Mouse (Mus musculus) activated CD4-positive, CD25-positive, alpha-beta regulatory T cell, adult 4 months (primary cell): ENCODE results near the gene Lmtk3. TPM values are rescaled to one million over a fixed set of nuclear protein-coding genes. Genes with fewer than 3 reads are reported as not detected.

Source experiments
- polyA plus RNA-seq, 2 experiments: library from polyadenylated mRNA; unstranded; fragments of 100-300 nt; shearing (Covaris generic); gene quantifications; one replicate each; pipeline ENCODE4 v1.2.1; 2017

Lmtk3 gene
- polyA plus RNA-seq, 2 experiments from 2014 or later, result not detected

Other genes with a start within 250 kb of the Lmtk3 start
- gene Hsd17b14, start 228.8 kb upstream of the Lmtk3 start, polyA plus RNA-seq, result not detected
- gene Bcat2, start 213.6 kb upstream of the Lmtk3 start, polyA plus RNA-seq, result 10 to 100 TPM; 40.9 to 56.9 TPM
- not detected for gene Fgf21, start 168.2 kb upstream of the Lmtk3 start, polyA plus RNA-seq
- gene Fut1, start 166.4 kb upstream of the Lmtk3 start, polyA plus RNA-seq, result not detected
- gene Izumo1, start 161.9 kb upstream of the Lmtk3 start, polyA plus RNA-seq, result not detected
- gene Rasip1, start 156.2 kb upstream of the Lmtk3 start, polyA plus RNA-seq, result under 1 TPM in 1 of 2 experiments, not detected in 1; 0.50 TPM
- not detected for gene Mamstr, start 143.8 kb upstream of the Lmtk3 start, polyA plus RNA-seq
- gene Fut2, start 117.3 kb upstream of the Lmtk3 start, polyA plus RNA-seq, result not detected
- gene Ntn5, start 99.7 kb upstream of the Lmtk3 start, polyA plus RNA-seq, result not detected
- gene Sec1, start 89.3 kb upstream of the Lmtk3 start, polyA plus RNA-seq, result not detected
- gene Car11, start 83.9 kb upstream of the Lmtk3 start, polyA plus RNA-seq, result under 1 TPM in 1 of 2 experiments, not detected in 1; 0.51 TPM
- 1 to 10 TPM; 5.2 to 8.5 TPM for gene Dbp, start 78.7 kb upstream of the Lmtk3 start, polyA plus RNA-seq
- gene Rpl18, start 68.3 kb upstream of the Lmtk3 start, polyA plus RNA-seq, result 1,000 to 10,000 TPM; 2,566 to 2,766 TPM
- gene Sphk2, start 65.7 kb upstream of the Lmtk3 start, polyA plus RNA-seq, result 10 to 100 TPM; 10.2 to 19.6 TPM
- not detected for gene Fam83e, start 62.5 kb upstream of the Lmtk3 start, polyA plus RNA-seq
- not detected for gene Spaca4, start 57.9 kb upstream of the Lmtk3 start, polyA plus RNA-seq
- 1 to 10 TPM; 2.5 to 6.6 TPM for gene Sult2b1, start 931 bp downstream of the Lmtk3 start, polyA plus RNA-seq
- 10 to 100 TPM; 13.0 to 14.4 TPM for gene Cyth2, start 30.8 kb downstream of the Lmtk3 start, polyA plus RNA-seq
- not detected for gene Kcnj14, start 41.0 kb downstream of the Lmtk3 start, polyA plus RNA-seq
- gene Grwd1, start 47.2 kb downstream of the Lmtk3 start, polyA plus RNA-seq, result 10 to 100 TPM; 16.1 to 25.3 TPM
- 10 to 100 TPM; 23.4 to 38.5 TPM for gene Kdelr1, start 89.0 kb downstream of the Lmtk3 start, polyA plus RNA-seq
- gene Grin2d, start 94.6 kb downstream of the Lmtk3 start, polyA plus RNA-seq, result not detected
- gene Syngr4, start 113.0 kb downstream of the Lmtk3 start, polyA plus RNA-seq, result not detected
- gene Tmem143, start 113.2 kb downstream of the Lmtk3 start, polyA plus RNA-seq, result 1 to 10 TPM; 5.8 to 6.2 TPM
- 100 to 1,000 TPM; 683 to 699 TPM for gene Emp3, start 137.7 kb downstream of the Lmtk3 start, polyA plus RNA-seq
- gene Ccdc114, start 140.3 kb downstream of the Lmtk3 start, polyA plus RNA-seq, result 1 to 10 TPM in 1 of 2 experiments, under 1 TPM in 1; 0.96 to 2.2 TPM
- not detected for gene Abcc6, start 246.6 kb downstream of the Lmtk3 start, polyA plus RNA-seq
- gene Nomo1, start 250.0 kb downstream of the Lmtk3 start, polyA plus RNA-seq, result 10 to 100 TPM; 17.1 to 20.4 TPM